Mouse (Mus musculus): ENCODE results near the gene Sox5. TPM values are rescaled to one million over a fixed set of nuclear protein-coding genes. Genes with fewer than 3 reads are reported as not detected.

Gene Sox5
- polyA plus RNA-seq, 1 experiment from 2014 or later, result 49.3 TPM

DNA sequence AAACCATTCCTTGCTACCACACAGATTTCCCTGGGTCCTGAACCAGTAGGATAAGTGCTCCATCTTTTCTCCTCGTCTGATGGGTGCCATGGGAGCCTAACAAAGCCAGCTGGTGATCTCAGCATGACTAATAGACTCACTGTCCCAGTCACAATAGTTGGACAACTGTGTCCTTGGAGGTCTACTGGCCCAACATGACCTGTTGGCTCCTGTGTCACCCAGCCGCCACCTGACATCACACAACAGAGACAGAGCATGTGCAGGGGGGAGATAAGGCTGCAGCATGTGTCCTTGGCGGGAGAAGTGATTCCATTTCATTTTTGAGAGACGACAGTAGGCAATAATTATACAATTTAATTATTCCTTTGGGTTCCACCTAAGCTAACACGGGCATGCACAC is 143.2 kb downstream of the Sox5 start:
- H3K9ac ChIP-seq, result no peak overlapping the region
- H3K27me3 ChIP-seq (replicated peaks), result no peaks in the 10 kb centered on the region
- peaks cover 8% of the 10 kb centered on the region; the same call in 1 of the 2 replicates for H3K4me1 ChIP-seq
- 36% methylated on average over 5 of the region's 5 CpGs for WGBS
- no peak overlapping the region for H3K27ac ChIP-seq
- H3K9me3 ChIP-seq, result no peaks in the 10 kb centered on the region
- no peak for ATAC-seq (replicated peaks)
- H3K4me2 ChIP-seq, result no peak overlapping the region
- H3K36me3 ChIP-seq (replicated peaks), result no peaks in the 10 kb centered on the region
- H3K4me3 ChIP-seq, result no peak overlapping the region

DNA sequence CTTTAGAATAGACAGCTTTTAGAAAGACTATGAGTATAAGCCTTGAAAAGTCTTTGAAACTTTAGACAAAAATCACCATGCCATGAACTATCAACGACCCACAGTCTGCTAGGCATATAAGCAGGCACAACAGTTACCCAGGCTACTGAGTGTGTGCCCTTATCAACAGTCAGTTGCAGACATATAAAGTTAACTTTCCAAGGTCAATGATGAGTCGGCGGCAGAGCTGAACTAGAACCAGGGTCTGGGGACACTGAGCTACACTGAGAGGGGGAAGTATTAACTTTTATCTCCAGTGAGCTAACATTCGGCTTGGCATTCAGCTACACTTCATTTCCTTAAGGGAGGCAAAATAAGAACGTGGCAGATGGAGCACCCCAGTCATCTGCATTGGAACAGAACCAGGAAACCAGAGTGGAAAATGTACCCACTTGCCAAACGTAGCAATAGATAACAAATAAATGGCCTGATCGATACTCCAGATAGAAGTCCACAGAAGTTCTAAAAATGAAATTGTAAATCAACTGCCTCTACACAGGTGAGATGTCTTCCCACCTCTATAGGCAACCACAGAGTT is 154.2 kb downstream of the Sox5 start:
- WGBS, result 90% methylated on average over 7 of the region's 7 CpGs
- H3K4me2 ChIP-seq, result no peak overlapping the region
- no peak overlapping the region for H3K9ac ChIP-seq
- no peaks in the 10 kb centered on the region for H3K9me3 ChIP-seq
- no peaks in the 10 kb centered on the region for H3K27me3 ChIP-seq (replicated peaks)
- H3K4me3 ChIP-seq, result no peak overlapping the region
- H3K27ac ChIP-seq, result no peak overlapping the region
- no peak for ATAC-seq (replicated peaks)
- no peaks in the 10 kb centered on the region for H3K4me1 ChIP-seq
- H3K36me3 ChIP-seq (replicated peaks), result no peaks in the 10 kb centered on the region

DNA sequence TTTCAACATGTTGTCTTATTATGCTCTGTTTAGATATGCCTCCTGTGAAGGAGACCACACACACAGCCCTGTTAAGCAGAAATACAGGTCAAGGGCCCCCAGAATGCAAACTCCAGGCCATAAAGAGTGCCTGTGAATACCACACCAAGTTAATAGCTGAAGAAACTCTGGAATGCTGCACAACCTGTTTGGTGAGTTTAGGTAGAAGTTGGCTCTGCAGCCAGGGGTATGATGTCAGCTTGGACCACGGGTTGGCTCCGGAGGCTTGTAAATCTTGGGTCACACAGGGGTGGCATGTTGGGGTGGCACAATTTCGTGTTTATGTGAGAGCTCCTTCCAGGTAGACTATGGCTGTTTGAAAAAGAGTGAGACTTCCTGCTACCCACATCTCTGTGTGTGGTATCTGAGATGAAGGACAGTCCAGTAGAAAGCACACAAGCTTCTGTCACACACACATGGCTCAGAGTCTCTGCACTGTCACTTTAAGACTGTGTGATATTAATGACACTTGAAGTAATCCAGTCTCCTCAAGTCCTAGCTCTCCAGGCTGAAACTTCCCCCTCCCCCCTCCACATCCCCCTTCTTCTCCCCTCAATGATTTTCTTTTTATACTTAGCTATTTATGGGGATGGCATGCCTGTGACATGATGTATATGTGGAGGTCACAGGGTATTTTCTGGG is 160.5 kb downstream of the Sox5 start:
- H3K9me3 ChIP-seq, result no peaks in the 10 kb centered on the region
- no peaks in the 10 kb centered on the region for H3K36me3 ChIP-seq (replicated peaks)
- no peak overlapping the region for H3K4me3 ChIP-seq
- no peaks in the 10 kb centered on the region for H3K27me3 ChIP-seq (replicated peaks)
- H3K4me1 ChIP-seq, result no peaks in the 10 kb centered on the region
- no peak overlapping the region for H3K9ac ChIP-seq
- WGBS, result 70% methylated on average over 3 of the region's 3 CpGs
- H3K4me2 ChIP-seq, result no peak overlapping the region
- H3K27ac ChIP-seq, result no peak overlapping the region
- ATAC-seq (replicated peaks), result no peak

DNA sequence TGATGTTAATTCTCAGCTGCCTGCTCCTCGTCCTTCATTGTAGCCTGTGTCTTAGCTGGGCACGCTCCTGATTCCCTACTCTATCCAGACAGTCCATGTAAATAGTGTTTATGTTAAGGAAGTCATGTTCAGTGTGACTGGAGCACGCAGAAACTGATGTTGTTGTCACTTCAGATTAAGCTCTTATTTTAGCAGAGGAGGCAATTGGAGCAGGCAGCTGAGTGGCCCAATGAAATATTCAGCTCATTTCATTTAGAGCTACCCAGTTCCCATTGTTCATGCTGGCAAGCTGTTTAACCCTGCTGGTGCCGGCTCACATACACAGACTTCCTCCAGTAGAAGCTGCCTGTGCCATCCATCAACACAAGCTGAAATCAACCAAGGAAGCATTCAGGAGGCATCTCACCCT is 170.4 kb downstream of the Sox5 start:
- 10% methylated on average over 4 of the region's 4 CpGs for WGBS
- no peak overlapping the region; the same call in 1 of the 2 replicates for H3K27ac ChIP-seq
- peak; percentile 82 for ATAC-seq (replicated peaks)

DNA sequence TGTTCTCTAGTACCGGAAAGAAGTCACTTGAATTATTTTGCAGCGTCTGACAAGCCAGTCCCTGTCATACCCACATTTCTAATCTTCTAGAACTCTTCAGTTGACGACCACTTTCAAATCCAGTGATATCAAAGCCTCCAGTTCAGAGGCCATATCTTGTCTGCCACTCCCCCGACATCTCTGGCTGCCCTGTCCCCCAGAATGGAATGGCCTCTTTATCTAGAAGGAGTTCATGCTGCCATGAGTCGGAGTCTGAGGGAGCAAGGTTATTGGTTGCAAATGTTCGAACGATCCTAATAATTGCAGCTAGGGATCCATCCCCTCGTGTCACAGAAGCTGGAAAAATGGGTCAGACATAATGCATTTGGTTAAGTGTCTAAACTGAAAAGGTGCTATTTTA is 170.9 kb downstream of the Sox5 start:
- H3K4me1 ChIP-seq, result peaks cover 13% of the 10 kb centered on the region
- peak; percentile 45; the same call in 1 of the 2 replicates for ATAC-seq (replicated peaks)
- 38% methylated on average over 8 of the region's 8 CpGs for whole genome bisulfite sequencing
- H3K27me3 ChIP-seq (replicated peaks), result peaks cover 3% of the 10 kb centered on the region
- no peaks in the 10 kb centered on the region for H3K9me3 ChIP-seq
- no peak overlapping the region; the same call in 1 of the 2 replicates for H3K27ac ChIP-seq
- peak overlapping the region; percentile 21; the same call in 1 of the 2 replicates for H3K4me2 ChIP-seq
- no peak overlapping the region for H3K4me3 ChIP-seq
- H3K9ac ChIP-seq, result no peak overlapping the region
- no peaks in the 10 kb centered on the region for H3K36me3 ChIP-seq (replicated peaks)

More for the DNA sequence above, 170.4 kb downstream of the Sox5 start:
- no peaks in the 10 kb centered on the region for H3K9me3 ChIP-seq
- peak overlapping the region; percentile 21; the same call in 1 of the 2 replicates for H3K4me2 ChIP-seq
- H3K4me1 ChIP-seq, result peaks cover 13% of the 10 kb centered on the region
- H3K9ac ChIP-seq, result no peak overlapping the region
- no peaks in the 10 kb centered on the region for H3K36me3 ChIP-seq (replicated peaks)
- peaks cover 3% of the 10 kb centered on the region for H3K27me3 ChIP-seq (replicated peaks)
- H3K4me3 ChIP-seq, result no peak overlapping the region

GRCm38 (mm10) chr6:144602883-144603282 is 178.9 kb downstream of the Sox5 start:
- no peak overlapping the region for H3K4me3 ChIP-seq
- 89% methylated on average over 4 of the region's 4 CpGs for WGBS
- H3K4me2 ChIP-seq, result no peak overlapping the region
- no peak overlapping the region for H3K9ac ChIP-seq
- H3K27ac ChIP-seq, result no peak overlapping the region
- H3K9me3 ChIP-seq, result no peaks in the 10 kb centered on the region
- H3K27me3 ChIP-seq (replicated peaks), result no peaks in the 10 kb centered on the region
- no peak for ATAC-seq (replicated peaks)
- no peaks in the 10 kb centered on the region for H3K36me3 ChIP-seq (replicated peaks)
- H3K4me1 ChIP-seq, result peaks cover 5% of the 10 kb centered on the region

GRCm38 (mm10) chr6:144600351-144600750 is 181.4 kb downstream of the Sox5 start:
- 79% methylated on average over 5 of the region's 5 CpGs for WGBS
- Histone ChIP-seq H3K4me3 (no peak overlapping the region), H3K4me2 (no peak overlapping the region), H3K9me3 (no peaks in the 10 kb centered on the region), H3K4me1 (peaks cover 5% of the 10 kb centered on the region), H3K27me3 (replicated peaks) (no peaks in the 10 kb centered on the region), H3K27ac (no peak overlapping the region), H3K36me3 (replicated peaks) (no peaks in the 10 kb centered on the region), H3K9ac (no peak overlapping the region)
- ATAC-seq (replicated peaks), result no peak

- Histone ChIP-seq H3K27me3 (replicated peaks) (no peaks in the 10 kb centered on the region), H3K4me1 (peaks cover 5% of the 10 kb centered on the region), H3K36me3 (replicated peaks) (no peaks in the 10 kb centered on the region), H3K4me2 (no peak overlapping the region), H3K9ac (no peak overlapping the region), H3K27ac (no peak overlapping the region), H3K4me3 (no peak overlapping the region), H3K9me3 (no peaks in the 10 kb centered on the region)
- 22% methylated on average over 6 of the region's 6 CpGs for WGBS
- no peak for ATAC-seq (replicated peaks)
Observed at GRCm38 (mm10) chr6:144598324-144598973, 183.3 kb downstream of the Sox5 start.

- WGBS, result 59% methylated on average over 8 of the region's 8 CpGs
- no peaks in the 10 kb centered on the region for H3K9me3 ChIP-seq
- ATAC-seq (replicated peaks), result peak; percentile 50; the same call in 1 of the 2 replicates
- H3K4me2 ChIP-seq, result no peak overlapping the region
- H3K4me3 ChIP-seq, result no peak overlapping the region
- H3K36me3 ChIP-seq (replicated peaks), result no peaks in the 10 kb centered on the region
- H3K4me1 ChIP-seq, result peaks cover 5% of the 10 kb centered on the region
- no peak overlapping the region for H3K9ac ChIP-seq
- no peak overlapping the region for H3K27ac ChIP-seq
- no peaks in the 10 kb centered on the region for H3K27me3 ChIP-seq (replicated peaks)
Observed at GRCm38 (mm10) chr6:144596536-144597210, 185.1 kb downstream of the Sox5 start.

DNA sequence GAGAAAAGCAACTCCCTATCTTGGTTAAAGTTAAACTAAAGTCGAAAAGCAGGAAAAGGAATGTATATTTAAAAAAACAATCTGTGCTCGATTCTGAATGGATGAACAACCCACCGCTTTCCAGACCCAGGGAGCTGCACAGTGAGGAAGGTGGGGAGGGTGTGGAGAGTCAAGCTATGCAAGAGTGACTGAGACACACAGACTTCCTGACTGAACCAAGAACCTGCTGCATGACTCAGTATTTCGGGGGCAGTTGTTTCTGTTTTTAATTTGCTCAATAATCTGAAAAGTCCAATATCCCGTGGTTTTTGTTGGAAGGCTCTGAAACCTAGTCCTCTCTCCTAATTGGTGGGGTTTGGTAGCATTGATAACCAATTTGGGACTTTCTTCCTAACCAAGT is 196.9 kb downstream of the Sox5 start:
- Histone ChIP-seq H3K9me3 (no peaks in the 10 kb centered on the region), H3K4me3 (no peak overlapping the region), H3K27me3 (replicated peaks) (no peaks in the 10 kb centered on the region), H3K4me2 (no peak overlapping the region), H3K4me1 (no peaks in the 10 kb centered on the region; the same call in 1 of the 2 replicates), H3K27ac (no peak overlapping the region), H3K9ac (no peak overlapping the region), H3K36me3 (replicated peaks) (no peaks in the 10 kb centered on the region)
- no peak for ATAC-seq (replicated peaks)
- 52% methylated on average over 5 of the region's 5 CpGs for WGBS

DNA sequence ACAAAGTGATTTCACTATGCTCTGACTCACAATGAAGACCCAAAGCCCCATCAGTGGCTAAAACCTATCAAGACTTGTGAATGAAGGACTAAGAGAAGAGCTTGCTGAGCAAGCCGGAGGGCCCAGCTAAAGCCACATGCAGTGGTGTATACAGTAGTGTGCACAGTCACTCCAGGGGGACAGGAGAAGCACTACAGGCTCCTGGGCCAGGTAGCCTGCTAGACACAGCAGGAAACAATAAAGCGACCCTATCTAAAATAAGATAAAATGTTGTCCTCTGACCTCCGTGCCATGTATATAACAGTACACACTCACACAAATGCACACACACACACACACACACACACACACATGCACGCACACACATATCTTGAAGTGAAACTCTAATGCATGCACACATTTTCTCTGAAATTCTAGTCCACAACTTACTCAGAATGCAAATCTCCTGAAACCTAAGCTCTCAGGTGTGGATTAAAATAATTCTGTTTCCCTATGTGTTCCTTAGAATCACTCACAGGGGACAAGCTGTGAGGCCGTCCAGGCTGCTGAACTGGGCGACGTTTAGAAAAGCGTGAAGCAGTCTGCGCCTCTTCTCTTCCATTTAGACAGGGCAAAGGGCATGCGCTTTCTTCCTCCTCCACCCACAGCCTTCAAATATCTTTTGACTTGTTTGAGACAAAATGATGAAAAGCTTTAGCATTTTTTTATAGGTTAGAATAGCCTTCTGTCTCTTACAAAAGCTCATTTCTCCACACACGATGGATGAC is 197.5 kb downstream of the Sox5 start:
- no peak overlapping the region for H3K4me3 ChIP-seq
- no peaks in the 10 kb centered on the region for H3K36me3 ChIP-seq (replicated peaks)
- H3K27me3 ChIP-seq (replicated peaks), result no peaks in the 10 kb centered on the region
- H3K4me2 ChIP-seq, result no peak overlapping the region
- WGBS, result 53% methylated on average over 11 of the region's 11 CpGs
- H3K9me3 ChIP-seq, result no peaks in the 10 kb centered on the region
- H3K9ac ChIP-seq, result no peak overlapping the region
- H3K27ac ChIP-seq, result no peak overlapping the region
- no peak for ATAC-seq (replicated peaks)
- H3K4me1 ChIP-seq, result no peaks in the 10 kb centered on the region; the same call in 1 of the 2 replicates
